Mouse (Mus musculus): Measurements from ENCODE around the gene Ppp1r13b.

The Ppp1r13b gene

GRCm38 (mm10) chr12:111878213-111878612, 29.7 kb downstream of the Ppp1r13b start:
- DNase-seq = peak; percentile 90 to 91

- DNase-seq = no peak
Measured at GRCm38 (mm10) chr12:111875499-111875898, 32.4 kb downstream of the Ppp1r13b start.

GRCm38 (mm10) chr12:111874601-111875140, 33.2 kb downstream of the Ppp1r13b start:
- DNase-seq = no peak

GRCm38 (mm10) chr12:111872079-111872478, 35.8 kb downstream of the Ppp1r13b start:
- no peak for DNase-seq

- DNase-seq = no peak
Measured at GRCm38 (mm10) chr12:111870811-111871210, 37.1 kb downstream of the Ppp1r13b start.

- no peak for DNase-seq
Measured at GRCm38 (mm10) chr12:111869806-111870205, 38.1 kb downstream of the Ppp1r13b start.

GRCm38 (mm10) chr12:111864206-111864824, 43.6 kb downstream of the Ppp1r13b start:
- no peak for DNase-seq

- DNase-seq = no peak
Measured at GRCm38 (mm10) chr12:111855448-111855847, 52.5 kb downstream of the Ppp1r13b start.

- no peak for DNase-seq
Measured at GRCm38 (mm10) chr12:111853546-111853945, 54.4 kb downstream of the Ppp1r13b start.

GRCm38 (mm10) chr12:111853011-111853436, 54.9 kb downstream of the Ppp1r13b start:
- no peak for DNase-seq

GRCm38 (mm10) chr12:111851745-111852144, 56.2 kb downstream of the Ppp1r13b start:
- no peak for DNase-seq

- DNase-seq = peak in 1 of 2 experiments; percentile 21
Measured at GRCm38 (mm10) chr12:111851235-111851634, 56.7 kb downstream of the Ppp1r13b start.

- no peak for DNase-seq
Measured at GRCm38 (mm10) chr12:111848300-111848798, 59.6 kb downstream of the Ppp1r13b start.

GRCm38 (mm10) chr12:111846815-111847214, 61.1 kb downstream of the Ppp1r13b start:
- DNase-seq = no peak

GRCm38 (mm10) chr12:111845953-111846352, 62.0 kb downstream of the Ppp1r13b start:
- DNase-seq = no peak

GRCm38 (mm10) chr12:111843470-111843869, 64.4 kb downstream of the Ppp1r13b start:
- no peak for DNase-seq

- DNase-seq = no peak
Measured at GRCm38 (mm10) chr12:111842565-111843433, 65.1 kb downstream of the Ppp1r13b start.

GRCm38 (mm10) chr12:111833457-111833856, 74.5 kb downstream of the Ppp1r13b start:
- no peak for DNase-seq

GRCm38 (mm10) chr12:111832643-111833042, 75.3 kb downstream of the Ppp1r13b start:
- no peak for DNase-seq

GRCm38 (mm10) chr12:111830375-111830774, 77.5 kb downstream of the Ppp1r13b start:
- DNase-seq = no peak

GRCm38 (mm10) chr12:111829954-111830353, 78.0 kb downstream of the Ppp1r13b start:
- no peak for DNase-seq

GRCm38 (mm10) chr12:111829447-111829846, 78.5 kb downstream of the Ppp1r13b start:
- no peak for DNase-seq

GRCm38 (mm10) chr12:111827556-111827955, 80.4 kb downstream of the Ppp1r13b start:
- no peak for DNase-seq

- DNase-seq = no peak
Measured at GRCm38 (mm10) chr12:111821931-111822330, 86.0 kb downstream of the Ppp1r13b start.

Data from B cell, adult 2 months (primary cell).